Mouse (Mus musculus) MEL (cell line): Measurements from ENCODE around the gene Cxcl3. TPM values are rescaled to one million over a fixed set of nuclear protein-coding genes. Genes with fewer than 3 reads are reported as not detected.
A peak's percentile ranks its signal among the peaks of the same experiment; 100 is the strongest.

Experiments
- DNase-seq: peaks from one replicate; pipeline ENCODE4 v3.0.0; 2011; ENCODE audit warnings: low read depth, low spot score
- H3K27ac ChIP-seq: 2 replicates; pipeline ENCODE4 v1.5.1; 2012; ENCODE audit warnings: low read depth, mild to moderate bottlenecking, control low read depth, low read length, moderate library complexity; ENCODE audit not compliant: control insufficient read depth
- H3K27me3 ChIP-seq, 2 experiments: fragments of 150-350 bp in 1 of 2; sonication (generic) in 1 of 2; 2 replicates each; pipeline ENCODE4 v1.6.1; 2012; ENCODE audit warnings: low read length in 2 of 2, mild to moderate bottlenecking in 2 of 2, improper control_type of control experiment in 1 of 2, moderate library complexity in 1 of 2; ENCODE audit not compliant: insufficient read depth in 2 of 2, control insufficient read depth in 1 of 2
- H3K36me3 ChIP-seq, 2 experiments: 2 replicates each; pipeline ENCODE4 v1.6.1; 2012 to 2014; ENCODE audit warnings: low read length in 2 of 2, improper control_type of control experiment in 1 of 2, inconsistent platforms in 1 of 2, mild to moderate bottlenecking in 1 of 2; ENCODE audit not compliant: insufficient read depth in 2 of 2, control insufficient read depth in 1 of 2
- H3K4me1 ChIP-seq, 2 experiments: fragments of 150-350 bp in 1 of 2; sonication (generic) in 1 of 2; 2 replicates each; pipeline ENCODE4 v1.6.1; 2012; ENCODE audit warnings: low read length in 2 of 2, improper control_type of control experiment in 1 of 2, mild to moderate bottlenecking in 1 of 2; ENCODE audit not compliant: insufficient read depth in 2 of 2, control insufficient read depth in 1 of 2
- H3K4me3 ChIP-seq, 2 experiments: fragments of 150-350 bp in 1 of 2; sonication (generic) in 1 of 2; 2 replicates each; pipeline ENCODE4 v1.5.1; 2012; ENCODE audit warnings: low read depth in 2 of 2, low read length in 2 of 2, mild to moderate bottlenecking in 2 of 2, moderate library complexity in 2 of 2, control low read depth in 1 of 2, improper control_type of control experiment in 1 of 2; ENCODE audit not compliant: control insufficient read depth in 1 of 2, insufficient read depth in 1 of 2
- H3K79me2 ChIP-seq: 2 replicates; pipeline ENCODE4 v1.6.1; 2012; ENCODE audit warnings: mild to moderate bottlenecking, low read length, moderate library complexity; ENCODE audit not compliant: control insufficient read depth, poor library complexity, insufficient read depth
- H3K9ac ChIP-seq: 2 replicates; pipeline ENCODE4 v1.6.1; 2012; ENCODE audit warnings: low read depth, mild to moderate bottlenecking, control low read depth, low read length, moderate library complexity; ENCODE audit not compliant: control insufficient read depth, poor library complexity, severe bottlenecking
- H3K9me3 ChIP-seq: fragments of 150-350 bp; sonication (generic); replicated peaks from 2 replicates; pipeline ENCODE4 v1.6.1; 2012; ENCODE audit warnings: mild to moderate bottlenecking, low read length, improper control_type of control experiment, moderate library complexity; ENCODE audit not compliant: insufficient read depth
- E2F4 ChIP-seq: IDR thresholded peaks from 2 replicates; pipeline ENCODE4 v1.6.1; 2011; ENCODE audit warnings: low read depth, low read length, improper control_type of control experiment, borderline replicate concordance
- ETS1 ChIP-seq: IDR thresholded peaks from 2 replicates; pipeline ENCODE4 v1.6.1; 2012; ENCODE audit warnings: low read depth, mild to moderate bottlenecking, inconsistent platforms, low read length, improper control_type of control experiment, moderate library complexity
- GATA1 ChIP-seq: IDR thresholded peaks from 2 replicates; pipeline ENCODE4 v1.6.1; 2011; ENCODE audit warnings: low read depth, low read length, improper control_type of control experiment
- JUND ChIP-seq: IDR thresholded peaks from 2 replicates; pipeline ENCODE4 v1.6.1; 2011; ENCODE audit warnings: low read depth, mild to moderate bottlenecking, improper control_type of control experiment, low read length
- MAFK ChIP-seq: IDR thresholded peaks from 2 replicates; pipeline ENCODE4 v1.6.1; 2011; ENCODE audit warnings: low read depth, mild to moderate bottlenecking, low read length, improper control_type of control experiment, borderline replicate concordance
- MAZ ChIP-seq: IDR thresholded peaks from 2 replicates; pipeline ENCODE4 v1.6.1; 2012; ENCODE audit warnings: low read depth, mild to moderate bottlenecking, inconsistent platforms, low read length, improper control_type of control experiment
- MEF2A ChIP-seq: IDR thresholded peaks from 2 replicates; pipeline ENCODE4 v1.6.1; 2014; ENCODE audit warnings: low read depth, mild to moderate bottlenecking, inconsistent platforms, low read length, improper control_type of control experiment; ENCODE audit not compliant: poor library complexity, insufficient replicate concordance, severe bottlenecking; ENCODE audit errors: extremely low read depth
- MYB ChIP-seq: IDR thresholded peaks from 2 replicates; pipeline ENCODE4 v1.6.1; 2011; ENCODE audit warnings: mild to moderate bottlenecking, low read depth, low read length, improper control_type of control experiment
- POLR2A ChIP-seq, 2 experiments: IDR thresholded peaks; 2 replicates each; pipeline ENCODE4 v1.6.1; 2011 to 2012; ENCODE audit warnings: low read length in 2 of 2, mild to moderate bottlenecking in 2 of 2, control low read depth in 1 of 2, improper control_type of control experiment in 1 of 2, low read depth in 1 of 2, moderate library complexity in 1 of 2; ENCODE audit not compliant: control insufficient read depth in 1 of 2, insufficient read depth in 1 of 2, poor library complexity in 1 of 2
- SIN3A ChIP-seq: IDR thresholded peaks from 2 replicates; pipeline ENCODE4 v1.6.1; 2012; ENCODE audit warnings: low read length, improper control_type of control experiment, inconsistent platforms
- TAL1 ChIP-seq: IDR thresholded peaks from 2 replicates; pipeline ENCODE4 v1.6.1; 2012; ENCODE audit warnings: mild to moderate bottlenecking, inconsistent platforms, low read length, moderate library complexity, mixed read lengths
- TCF12 ChIP-seq: IDR thresholded peaks from 2 replicates; pipeline ENCODE4 v1.6.1; 2014; ENCODE audit warnings: low read depth, mild to moderate bottlenecking, inconsistent platforms, low read length, improper control_type of control experiment, moderate library complexity
- UBTF ChIP-seq: IDR thresholded peaks from 2 replicates; pipeline ENCODE4 v1.6.1; 2012; ENCODE audit warnings: low read depth, mild to moderate bottlenecking, inconsistent platforms, low read length, improper control_type of control experiment, moderate library complexity, borderline replicate concordance; ENCODE audit not compliant: insufficient read depth
- ZKSCAN1 ChIP-seq: IDR thresholded peaks from 2 replicates; pipeline ENCODE4 v1.6.1; 2012; ENCODE audit warnings: low read depth, mild to moderate bottlenecking, inconsistent platforms, low read length, improper control_type of control experiment, moderate library complexity
- polyA plus RNA-seq, 2 experiments: library from polyadenylated mRNA; stranded (reverse) in 1 of 2; unstranded in 1 of 2; fragments of >175 nt in 1 of 2; fragments of >200 nt in 1 of 2; gene quantifications; 2 replicates each; pipeline versions ENCODE4 v1.2.1 to v1.2.4; 2012; ENCODE audit warnings: low replicate concordance in 2 of 2, low read depth in 1 of 2; ENCODE audit not compliant: insufficient read length in 2 of 2, insufficient read depth in 1 of 2, missing spikeins in 1 of 2
- total RNA-seq: library from RNA; depleted of rRNA; stranded (reverse); fragments of 300-350 nt; gene quantifications from 2 replicates; pipeline ENCODE4 v1.2.3, GENCODE M21; 2012

Gene Cxcl3
- total and polyA plus RNA-seq, 3 experiments: not detected

GRCm38 (mm10) chr5:90760303-90760702 lies 25.6 kb upstream of the Cxcl3 start:
- H3K4me1 ChIP-seq: peaks cover 0 to 8% of the 10 kb centered on the region in 2 experiments
- no peak overlapping the region for H3K27ac ChIP-seq
- H3K9ac ChIP-seq: no peak overlapping the region
- H3K79me2 ChIP-seq: no peaks in the 10 kb centered on the region
- no peak overlapping the region for H3K4me3 ChIP-seq
- no peak for DNase-seq
- H3K36me3 ChIP-seq: peaks cover 0 to 9% of the 10 kb centered on the region in 2 experiments; a peak in 2 of 4 replicates
- TF ChIP-seq MEF2A (no peak), ETS1 (no peak), MAFK (no peak), E2F4 (no peak), TCF12 (no peak), TAL1 (no peak), MAZ (no peak), POLR2A (IDR thresholded peaks at IDR 0.05; ENCODE audit: control insufficient read depth in 1 of 2, insufficient read depth in 1 of 2, low read depth in 1 of 2, low read length in 2 of 2, poor library complexity in 1 of 2) (no peak), ZKSCAN1 (no peak), UBTF (no peak), GATA1 (no peak)
- no peaks in the 10 kb centered on the region for H3K27me3 ChIP-seq
- H3K9me3 ChIP-seq: no peaks in the 10 kb centered on the region

DNA sequence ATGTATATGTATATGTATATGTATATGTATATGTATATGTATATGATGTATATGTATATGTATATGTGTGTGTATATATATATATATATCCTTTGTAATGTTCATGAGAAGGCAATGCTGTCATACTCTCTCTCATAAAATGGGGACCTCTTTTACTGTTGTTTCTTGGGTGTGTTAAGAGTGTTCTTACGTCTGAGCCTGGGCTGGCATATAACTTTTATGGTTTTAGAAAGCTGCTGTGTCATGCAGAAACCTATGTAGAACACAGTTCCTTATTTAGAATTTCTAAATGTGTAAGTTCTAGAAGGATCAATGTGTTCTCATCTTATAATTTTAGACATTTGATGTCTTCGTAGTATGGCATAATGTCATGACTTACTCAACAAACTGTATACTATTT lies 25.1 kb upstream of the Cxcl3 start:
- Histone ChIP-seq H3K27me3 (no peaks in the 10 kb centered on the region), H3K4me1 (peaks cover 0 to 12% of the 10 kb centered on the region in 2 experiments), H3K4me3 (no peak overlapping the region), H3K79me2 (no peaks in the 10 kb centered on the region), H3K36me3 (peaks cover 0 to 12% of the 10 kb centered on the region in 2 experiments; a peak in 2 of 4 replicates), H3K9me3 (no peaks in the 10 kb centered on the region), H3K9ac (no peak overlapping the region), H3K27ac (no peak overlapping the region)
- peak; percentile 28 for DNase-seq
- TF ChIP-seq UBTF (no peak), SIN3A (no peak), MYB (no peak), ZKSCAN1 (no peak)

DNA sequence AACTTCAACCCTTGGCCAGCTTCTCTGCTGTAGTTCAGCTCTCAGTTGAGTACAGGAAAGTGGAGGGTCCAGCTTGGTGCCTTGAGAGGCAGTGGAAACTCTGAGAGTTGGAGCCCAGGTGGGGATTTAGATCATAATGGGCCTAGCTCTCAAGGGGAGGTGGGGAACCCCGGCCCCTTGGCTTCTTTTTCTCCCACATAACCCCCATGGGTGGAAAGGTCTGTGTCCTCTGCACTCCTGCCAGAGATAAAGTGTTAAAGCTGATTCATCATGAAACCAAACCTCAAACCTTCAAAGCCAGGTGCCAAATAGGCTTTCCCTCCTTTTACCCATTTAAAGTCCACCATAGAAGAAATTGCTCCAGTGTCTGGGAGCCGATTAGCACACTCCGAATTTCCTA lies 24.1 kb upstream of the Cxcl3 start:
- peaks cover 0 to 15% of the 10 kb centered on the region in 2 experiments; a peak in 2 of 4 replicates for H3K36me3 ChIP-seq
- DNase-seq: no peak
- TF ChIP-seq JUND (no peak), POLR2A (IDR thresholded peaks at IDR 0.05; ENCODE audit: control insufficient read depth in 1 of 2, insufficient read depth in 1 of 2, low read depth in 1 of 2, low read length in 2 of 2, poor library complexity in 1 of 2) (no peak)
- TF ChIP-seq, all 39 proteins: peak for 0
- no peak overlapping the region for H3K9ac ChIP-seq
- no peaks in the 10 kb centered on the region for H3K9me3 ChIP-seq
- H3K4me1 ChIP-seq: peaks cover 2 to 14% of the 10 kb centered on the region in 2 experiments
- no peaks in the 10 kb centered on the region for H3K27me3 ChIP-seq
- H3K4me3 ChIP-seq: no peak overlapping the region
- H3K79me2 ChIP-seq: no peaks in the 10 kb centered on the region
- no peak overlapping the region for H3K27ac ChIP-seq
